Mouse (Mus musculus): ENCODE data around the gene Xpr1. TPM values are rescaled to one million over a fixed set of nuclear protein-coding genes. Genes with fewer than 3 reads are reported as not detected.

Gene Xpr1
- polyA plus RNA-seq, 1 experiment, result 4.3 TPM

GRCm38 (mm10) chr1:155239169-155239568, 178.0 kb downstream of the Xpr1 start:
- Histone ChIP-seq H3K27me3 (ENCODE audit: control insufficient read depth, insufficient read depth, insufficient read length) (no peaks in the 10 kb centered on the region), H3K79me2 (ENCODE audit: control insufficient read depth, insufficient read depth) (no peaks in the 10 kb centered on the region), H3ac (ENCODE audit: control insufficient read depth, insufficient read length, low read depth) (no peak overlapping the region), H3K4me3 (ENCODE audit: insufficient read depth, poor library complexity, severe bottlenecking) (no peak overlapping the region), H3K36me3 (ENCODE audit: control insufficient read depth, insufficient read depth) (no peaks in the 10 kb centered on the region), H3K79me3 (ENCODE audit: low read depth) (no peaks in the 10 kb centered on the region)
- no peak for TF ChIP-seq MYOD1 (IDR thresholded peaks at IDR 0.05; ENCODE audit: control insufficient read depth, insufficient read length, low read depth)
- TF ChIP-seq CEBPB (IDR thresholded peaks at IDR 0.05; ENCODE audit: low read depth), result no peak
- TF ChIP-seq CTCF (IDR thresholded peaks at IDR 0.05; ENCODE audit: control insufficient read depth, insufficient read depth, insufficient read length), result no peak
- TF ChIP-seq MAX (IDR thresholded peaks at IDR 0.05), result no peak
- TF ChIP-seq MYOG (IDR thresholded peaks at IDR 0.05; ENCODE audit: control insufficient read depth, extremely low read depth, insufficient read length), result no peak
- no peak for TF ChIP-seq FOSL1 (IDR thresholded peaks at IDR 0.05; ENCODE audit: insufficient read depth, low read length, poor library complexity, severe bottlenecking)
- no peak for TF ChIP-seq USF1 (IDR thresholded peaks at IDR 0.05; ENCODE audit: low read depth)

DNA sequence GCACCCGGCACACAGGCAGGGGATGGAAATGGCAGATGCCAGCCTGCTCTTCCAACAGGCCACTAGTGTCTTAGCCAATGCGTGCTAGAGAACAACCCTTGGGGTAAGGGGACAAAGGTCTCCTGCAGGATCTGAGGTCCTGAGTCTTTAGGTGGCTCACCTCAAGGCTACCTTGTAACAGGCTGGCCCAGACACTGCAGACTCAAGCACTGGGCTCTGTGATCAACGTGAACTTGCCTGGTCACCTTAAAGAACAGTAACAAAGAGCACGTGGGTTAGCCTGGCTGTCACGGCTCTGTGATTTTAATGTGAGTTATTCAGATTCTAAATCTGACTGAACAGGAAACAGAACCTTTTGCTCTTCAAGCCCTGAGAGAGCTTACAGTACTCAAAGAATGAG, 179.1 kb downstream of the Xpr1 start:
- no peaks in the 10 kb centered on the region for H3K79me3 ChIP-seq (ENCODE audit: low read depth)
- H3ac ChIP-seq (ENCODE audit: control insufficient read depth, insufficient read length, low read depth), result no peak overlapping the region
- H3K36me3 ChIP-seq (ENCODE audit: control insufficient read depth, insufficient read depth), result no peaks in the 10 kb centered on the region
- TF ChIP-seq CEBPB (IDR thresholded peaks at IDR 0.05; ENCODE audit: low read depth) (no peak), MYOG (IDR thresholded peaks at IDR 0.05; ENCODE audit: control insufficient read depth, extremely low read depth, insufficient read length) (no peak), MYOD1 (IDR thresholded peaks at IDR 0.05; ENCODE audit: control insufficient read depth, insufficient read length, low read depth) (no peak), CTCF (IDR thresholded peaks at IDR 0.05; ENCODE audit: control insufficient read depth, insufficient read depth, insufficient read length) (no peak), FOSL1 (IDR thresholded peaks at IDR 0.05; ENCODE audit: insufficient read depth, low read length, poor library complexity, severe bottlenecking) (no peak), MAX (IDR thresholded peaks at IDR 0.05) (no peak), USF1 (IDR thresholded peaks at IDR 0.05; ENCODE audit: low read depth) (no peak)
- no peaks in the 10 kb centered on the region for H3K27me3 ChIP-seq (ENCODE audit: control insufficient read depth, insufficient read depth, insufficient read length)
- H3K4me3 ChIP-seq (ENCODE audit: insufficient read depth, poor library complexity, severe bottlenecking), result no peak overlapping the region
- no peaks in the 10 kb centered on the region for H3K79me2 ChIP-seq (ENCODE audit: control insufficient read depth, insufficient read depth)

- Histone ChIP-seq H3K79me2 (ENCODE audit: control insufficient read depth, insufficient read depth) (no peaks in the 10 kb centered on the region), H3ac (ENCODE audit: control insufficient read depth, insufficient read length, low read depth) (no peak overlapping the region), H3K79me3 (ENCODE audit: low read depth) (no peaks in the 10 kb centered on the region), H3K4me3 (ENCODE audit: insufficient read depth, poor library complexity, severe bottlenecking) (no peak overlapping the region), H3K27me3 (ENCODE audit: control insufficient read depth, insufficient read depth, insufficient read length) (no peaks in the 10 kb centered on the region), H3K36me3 (ENCODE audit: control insufficient read depth, insufficient read depth) (no peaks in the 10 kb centered on the region)
- no peak for TF ChIP-seq CTCF (IDR thresholded peaks at IDR 0.05; ENCODE audit: control insufficient read depth, insufficient read depth, insufficient read length)
- TF ChIP-seq MYOD1 (IDR thresholded peaks at IDR 0.05; ENCODE audit: control insufficient read depth, insufficient read length, low read depth), result no peak
- TF ChIP-seq CEBPB (IDR thresholded peaks at IDR 0.05; ENCODE audit: low read depth), result no peak
- TF ChIP-seq USF1 (IDR thresholded peaks at IDR 0.05; ENCODE audit: low read depth), result no peak
- TF ChIP-seq MYOG (IDR thresholded peaks at IDR 0.05; ENCODE audit: control insufficient read depth, extremely low read depth, insufficient read length), result no peak
- no peak for TF ChIP-seq MAX (IDR thresholded peaks at IDR 0.05)
- no peak for TF ChIP-seq FOSL1 (IDR thresholded peaks at IDR 0.05; ENCODE audit: insufficient read depth, low read length, poor library complexity, severe bottlenecking)
Measured at GRCm38 (mm10) chr1:155237390-155237789, 179.8 kb downstream of the Xpr1 start.

DNA sequence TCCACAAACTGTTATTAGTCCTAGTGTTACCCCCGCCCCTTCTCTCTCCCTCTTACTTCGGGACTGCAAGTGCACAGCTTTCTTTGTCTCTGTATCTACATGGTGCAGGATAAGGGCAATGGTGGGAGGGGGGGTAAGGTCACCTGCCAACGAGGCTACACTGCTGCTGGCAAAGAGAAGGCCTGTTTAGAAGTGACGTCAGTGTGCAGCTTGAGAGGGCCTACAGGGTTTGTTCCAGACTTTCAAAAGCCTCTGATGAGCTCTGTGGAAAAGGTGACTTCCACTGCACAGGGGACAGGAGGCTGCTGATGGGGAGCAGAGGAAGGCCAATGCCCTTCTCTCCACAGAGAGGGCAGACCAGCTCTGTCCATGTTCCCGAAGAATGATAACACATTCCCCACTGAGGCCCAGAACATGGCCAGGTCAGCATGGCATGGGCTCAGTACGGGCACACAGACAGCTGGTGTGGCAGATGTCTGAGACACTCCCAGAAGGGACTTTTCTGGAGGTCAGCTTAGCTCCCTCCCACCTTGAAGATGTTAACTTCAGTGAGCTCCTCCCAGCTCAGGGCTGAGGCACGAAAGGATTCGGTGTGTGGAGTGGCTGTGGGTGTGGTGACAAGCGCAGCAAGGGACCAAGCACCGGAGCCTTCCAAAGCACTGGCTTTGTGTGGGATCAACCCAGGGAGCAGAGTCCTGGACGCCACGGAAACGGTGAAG, 180.8 kb downstream of the Xpr1 start:
- Histone ChIP-seq H3K36me3 (ENCODE audit: control insufficient read depth, insufficient read depth) (no peaks in the 10 kb centered on the region), H3K27me3 (ENCODE audit: control insufficient read depth, insufficient read depth, insufficient read length) (no peaks in the 10 kb centered on the region)
- no peak for TF ChIP-seq CEBPB (IDR thresholded peaks at IDR 0.05; ENCODE audit: low read depth)
- no peak for TF ChIP-seq USF1 (IDR thresholded peaks at IDR 0.05; ENCODE audit: low read depth)
- no peak for TF ChIP-seq CTCF (IDR thresholded peaks at IDR 0.05; ENCODE audit: control insufficient read depth, insufficient read depth, insufficient read length)
- no peak for TF ChIP-seq MYOD1 (IDR thresholded peaks at IDR 0.05; ENCODE audit: control insufficient read depth, insufficient read length, low read depth)
- no peak for TF ChIP-seq MAX (IDR thresholded peaks at IDR 0.05)
- TF ChIP-seq FOSL1 (IDR thresholded peaks at IDR 0.05; ENCODE audit: insufficient read depth, low read length, poor library complexity, severe bottlenecking), result no peak

GRCm38 (mm10) chr1:155235641-155236040, 181.6 kb downstream of the Xpr1 start:
- no peak overlapping the region for H3K4me3 ChIP-seq (ENCODE audit: insufficient read depth, poor library complexity, severe bottlenecking)
- no peaks in the 10 kb centered on the region for H3K79me2 ChIP-seq (ENCODE audit: control insufficient read depth, insufficient read depth)
- no peaks in the 10 kb centered on the region for H3K27me3 ChIP-seq (ENCODE audit: control insufficient read depth, insufficient read depth, insufficient read length)
- no peak overlapping the region for H3ac ChIP-seq (ENCODE audit: control insufficient read depth, insufficient read length, low read depth)
- H3K36me3 ChIP-seq (ENCODE audit: control insufficient read depth, insufficient read depth), result no peaks in the 10 kb centered on the region
- H3K79me3 ChIP-seq (ENCODE audit: low read depth), result no peaks in the 10 kb centered on the region
- TF ChIP-seq FOSL1 (IDR thresholded peaks at IDR 0.05; ENCODE audit: insufficient read depth, low read length, poor library complexity, severe bottlenecking), result no peak
- TF ChIP-seq CEBPB (IDR thresholded peaks at IDR 0.05; ENCODE audit: low read depth), result no peak
- no peak for TF ChIP-seq CTCF (IDR thresholded peaks at IDR 0.05; ENCODE audit: control insufficient read depth, insufficient read depth, insufficient read length)

More for the DNA sequence above, 180.8 kb downstream of the Xpr1 start:
- Histone ChIP-seq H3K79me2 (ENCODE audit: control insufficient read depth, insufficient read depth) (no peaks in the 10 kb centered on the region), H3K4me3 (ENCODE audit: insufficient read depth, poor library complexity, severe bottlenecking) (no peak overlapping the region), H3ac (ENCODE audit: control insufficient read depth, insufficient read length, low read depth) (no peak overlapping the region), H3K79me3 (ENCODE audit: low read depth) (no peaks in the 10 kb centered on the region)

Measured in C2C12 (cell line).